Mouse (Mus musculus) CH12.LX (cell line): Measurements from ENCODE around the gene Rgs11.

Experiments
- CHD2 ChIP-seq: IDR thresholded peaks from 2 replicates; pipeline ENCODE4 v1.6.1; 2011; ENCODE audit warnings: low read length, improper control_type of control experiment
- CTCF ChIP-seq, 2 experiments: IDR thresholded peaks in 1 of 2; conservative IDR thresholded peaks in 1 of 2; 2 replicates each; pipeline ENCODE4 v1.5.1; 2011 to 2012; ENCODE audit warnings: low read depth in 2 of 2, low read length in 2 of 2, improper control_type of control experiment in 1 of 2, inconsistent platforms in 1 of 2, mild to moderate bottlenecking in 1 of 2, moderate library complexity in 1 of 2
- E2F4 ChIP-seq: IDR thresholded peaks from 2 replicates; pipeline ENCODE4 v1.6.1; 2011; ENCODE audit warnings: low read depth, low read length, improper control_type of control experiment; ENCODE audit not compliant: insufficient replicate concordance
- ELF1 ChIP-seq: IDR thresholded peaks from 2 replicates; pipeline ENCODE4 v1.6.1; 2014; ENCODE audit warnings: low read depth, mild to moderate bottlenecking, inconsistent platforms, low read length, improper control_type of control experiment
- ETS1 ChIP-seq: conservative IDR thresholded peaks from 2 replicates; pipeline ENCODE4 v1.6.1; 2012; ENCODE audit warnings: low read depth, mild to moderate bottlenecking, inconsistent platforms, low read length, improper control_type of control experiment, moderate library complexity
- HCFC1 ChIP-seq: IDR thresholded peaks from 2 replicates; pipeline ENCODE4 v1.6.1; 2012; ENCODE audit warnings: low read depth, mild to moderate bottlenecking, inconsistent platforms, low read length, improper control_type of control experiment
- KAT2A ChIP-seq: IDR thresholded peaks from 2 replicates; pipeline ENCODE4 v1.6.1; 2012; ENCODE audit warnings: low read length, improper control_type of control experiment, inconsistent platforms; ENCODE audit not compliant: insufficient replicate concordance
- MEF2A ChIP-seq: IDR thresholded peaks from 2 replicates; pipeline ENCODE4 v1.6.1; 2014; ENCODE audit warnings: low read depth, mild to moderate bottlenecking, inconsistent platforms, low read length, improper control_type of control experiment, borderline replicate concordance
- POLR2A ChIP-seq: IDR thresholded peaks from 2 replicates; pipeline ENCODE4 v1.6.1; 2011; ENCODE audit warnings: low read depth, mild to moderate bottlenecking, improper control_type of control experiment, low read length
- POLR2AphosphoS2 ChIP-seq: IDR thresholded peaks from 2 replicates; pipeline ENCODE4 v1.6.1; 2011; ENCODE audit warnings: low read depth, low read length, improper control_type of control experiment
- UBTF ChIP-seq: IDR thresholded peaks from 2 replicates; pipeline ENCODE4 v1.6.1; 2012; ENCODE audit warnings: low read depth, mild to moderate bottlenecking, inconsistent platforms, low read length, improper control_type of control experiment, moderate library complexity

DNA sequence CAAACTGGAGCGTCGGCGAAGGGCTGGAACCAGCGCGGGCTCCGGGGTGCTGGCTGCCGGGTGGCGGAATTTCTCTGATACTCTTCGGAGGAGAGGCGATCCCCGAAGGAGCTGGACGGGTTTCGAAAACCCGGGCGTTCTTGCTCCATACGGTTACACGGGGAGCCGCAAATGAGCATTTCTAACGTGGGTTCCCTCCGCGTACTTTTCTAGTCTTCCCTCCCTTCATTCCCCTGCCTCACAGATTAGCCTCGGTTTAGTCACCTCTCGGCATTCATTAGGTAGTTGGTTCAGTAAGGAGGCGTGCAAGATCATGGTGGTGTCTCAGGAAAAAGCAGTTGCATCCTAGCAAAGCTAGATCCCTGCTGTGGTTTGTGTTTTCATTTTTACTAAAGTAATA lies 50.6 kb downstream of the Rgs11 start:
- no peak for TF ChIP-seq E2F4
- no peak for TF ChIP-seq UBTF
- TF ChIP-seq POLR2A: no peak
- no peak for TF ChIP-seq CTCF (conservative IDR thresholded peaks at IDR 0.05 in 1 of 2, IDR thresholded peaks at IDR 0.05 in 1 of 2; ENCODE audit: low read depth in 2 of 2, low read length in 2 of 2)
- no peak for TF ChIP-seq ELF1
- TF ChIP-seq CHD2: no peak
- no peak for TF ChIP-seq HCFC1
- TF ChIP-seq ETS1: no peak
- no peak for TF ChIP-seq POLR2AphosphoS2
- TF ChIP-seq KAT2A: no peak
- TF ChIP-seq MEF2A: no peak
